Mouse (Mus musculus): ENCODE measurements around the gene Kcnc1.

Kcnc1 gene

DNA sequence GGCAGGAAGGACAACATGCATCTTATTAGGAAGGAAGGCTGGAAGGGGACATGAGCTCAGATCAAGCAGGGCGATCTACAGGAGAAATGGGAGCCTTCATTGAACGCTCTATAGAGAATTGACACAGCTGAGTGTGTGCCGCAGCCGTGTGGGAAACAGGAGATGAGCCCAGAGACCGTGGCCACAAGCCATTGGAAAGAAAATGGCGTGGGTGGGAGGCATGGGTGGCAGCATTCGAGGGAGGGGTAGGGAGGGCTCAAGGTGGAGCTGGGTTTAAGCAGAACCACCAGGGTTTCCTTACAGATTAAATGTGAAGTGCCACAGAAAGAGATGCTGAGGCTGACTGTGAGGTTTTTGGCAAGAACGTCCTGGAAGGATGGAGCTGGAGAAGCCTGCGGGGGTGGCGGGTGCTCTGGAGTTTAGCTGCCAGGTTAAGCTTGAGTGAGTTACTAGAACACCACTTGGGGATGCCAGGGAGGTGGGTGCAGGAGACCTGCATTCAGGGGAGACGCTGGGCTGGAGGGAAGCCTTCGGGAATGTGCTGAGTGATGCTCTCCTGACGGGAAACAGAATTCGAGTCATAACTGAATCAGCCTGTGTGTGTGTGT, 19.6 kb downstream of the Kcnc1 start:
- in situ Hi-C loops (cut with MboI; ENCODE audit: unreplicated experiment in 2 of 2), result no loop called here

DNA sequence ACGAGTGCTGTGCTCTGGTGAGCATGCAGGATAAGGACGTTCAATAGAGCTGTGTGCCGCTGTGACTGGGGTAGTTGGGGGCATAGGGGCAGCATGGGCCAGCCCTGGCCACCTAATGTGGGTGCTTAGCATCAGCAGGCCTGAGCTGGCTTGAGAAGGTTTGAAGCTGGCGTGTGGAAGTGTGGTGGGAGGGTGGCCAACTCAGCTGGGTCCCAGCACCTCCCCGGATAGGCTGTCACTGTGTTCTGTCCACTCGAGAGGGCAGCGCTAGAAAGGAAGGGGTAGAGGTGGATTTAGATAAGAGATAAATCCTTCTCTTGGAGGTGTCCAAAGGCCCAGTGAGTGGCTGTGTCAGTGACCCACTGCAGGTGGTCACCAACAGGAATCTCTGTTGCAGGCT, 21.2 kb downstream of the Kcnc1 start:
- in situ Hi-C loops (cut with MboI; ENCODE audit: unreplicated experiment in 2 of 2), result no loop called here

GRCm38 (mm10) chr7:46418102-46418622, 21.9 kb downstream of the Kcnc1 start:
- in situ Hi-C loops (cut with MboI; ENCODE audit: unreplicated experiment in 2 of 2), result no loop called here

- in situ Hi-C loops (cut with MboI; ENCODE audit: unreplicated experiment in 2 of 2), result loop anchor here (5.0 to 10.0 kb wide), 4 partner anchors 39 to 183 kb away; no protein-coding TSS in a partner anchor
Observed at GRCm38 (mm10) chr7:46421535-46421934, 25.2 kb downstream of the Kcnc1 start.

DNA sequence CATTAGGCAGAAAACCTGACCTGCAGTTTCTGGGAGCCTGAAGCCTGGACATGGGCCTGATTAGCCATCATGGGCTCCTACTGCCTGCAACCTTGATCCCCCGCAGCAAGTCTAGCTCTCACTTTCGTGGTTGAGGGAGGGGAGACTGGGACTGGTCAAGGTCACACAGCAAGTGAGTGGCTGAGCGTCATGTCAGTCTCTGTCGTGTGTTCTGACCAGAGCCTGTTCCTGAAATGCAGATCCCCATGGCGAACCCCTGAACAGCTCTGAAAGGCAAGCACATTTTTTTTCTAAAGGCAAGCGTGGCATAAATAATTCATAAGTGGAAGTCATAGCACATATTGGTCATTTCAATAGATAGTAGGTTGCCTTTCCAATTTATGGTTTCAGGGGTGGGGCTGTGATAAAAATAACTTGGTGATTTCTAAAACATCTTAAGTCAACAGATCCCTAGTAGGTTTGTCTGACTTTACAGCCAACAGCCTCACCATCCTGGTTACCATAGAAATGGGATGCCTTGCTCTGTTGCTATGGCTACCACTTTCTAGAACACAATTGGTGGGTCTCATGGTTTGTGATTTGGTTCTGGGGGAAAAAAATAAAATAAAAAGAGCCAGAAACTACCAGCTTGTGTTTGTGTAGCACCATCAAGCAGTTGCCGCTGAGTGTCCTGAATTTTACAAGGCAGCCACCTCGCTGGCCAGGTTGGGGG, 25.9 kb downstream of the Kcnc1 start:
- in situ Hi-C loops (cut with MboI; ENCODE audit: unreplicated experiment in 2 of 2), result loop anchor here (5.0 to 10.0 kb wide), 4 partner anchors 40 to 183 kb away; no protein-coding TSS in a partner anchor

DNA sequence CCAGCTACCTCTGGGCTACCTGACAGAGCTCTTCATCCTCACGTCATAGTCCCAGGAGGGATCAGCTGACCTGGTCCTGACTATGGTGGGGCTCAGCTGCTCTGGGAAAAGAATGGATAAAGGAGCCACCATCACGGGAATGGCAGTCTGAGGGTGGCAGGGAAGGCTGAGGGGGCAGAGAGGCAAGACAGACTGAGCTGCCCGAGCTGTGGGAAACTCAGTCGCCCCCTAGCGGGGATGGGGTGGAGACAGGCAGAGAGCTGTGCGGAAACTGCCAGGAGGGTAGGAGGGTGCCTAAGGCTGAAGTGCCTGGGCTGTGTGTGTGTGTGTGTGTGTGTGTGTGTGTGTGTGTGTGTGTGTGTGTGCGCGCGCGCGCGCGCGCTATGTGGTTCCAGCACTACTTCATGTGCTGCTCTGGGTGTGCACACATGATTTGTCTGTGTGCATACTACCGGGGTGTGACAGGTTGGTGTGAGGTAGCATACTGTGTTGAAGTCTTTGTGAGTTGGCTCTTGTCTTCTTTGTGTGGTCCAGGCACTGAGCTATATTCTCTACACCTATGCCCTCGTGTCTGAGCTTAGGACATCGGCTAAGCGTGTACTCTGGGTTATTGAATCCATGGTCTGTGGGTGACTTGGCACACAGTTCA, 26.6 kb downstream of the Kcnc1 start:
- in situ Hi-C loops (cut with MboI; ENCODE audit: unreplicated experiment in 2 of 2), result loop anchor here (5.0 to 10.0 kb wide), 4 partner anchors 41 to 182 kb away; no protein-coding TSS in a partner anchor

GRCm38 (mm10) chr7:46423951-46424350, 27.7 kb downstream of the Kcnc1 start:
- in situ Hi-C loops (cut with MboI; ENCODE audit: unreplicated experiment in 2 of 2), result loop anchor here (5.0 to 10.0 kb wide), 4 partner anchors 42 to 181 kb away; no protein-coding TSS in a partner anchor

- in situ Hi-C loops (cut with MboI; ENCODE audit: unreplicated experiment in 2 of 2), result loop anchor here in 1 of 2 experiments (5.0 to 10.0 kb wide), 3 partner anchors 33 to 180 kb away; no protein-coding TSS in a partner anchor
Observed at GRCm38 (mm10) chr7:46425012-46425411, 28.7 kb downstream of the Kcnc1 start.

- in situ Hi-C loops (cut with MboI; ENCODE audit: unreplicated experiment in 2 of 2), result no loop called here
Observed at GRCm38 (mm10) chr7:46433874-46434273, 37.6 kb downstream of the Kcnc1 start.

GRCm38 (mm10) chr7:46435833-46436232, 39.5 kb downstream of the Kcnc1 start:
- in situ Hi-C loops (cut with MboI; ENCODE audit: unreplicated experiment in 2 of 2), result no loop called here

- in situ Hi-C loops (cut with MboI; ENCODE audit: unreplicated experiment in 2 of 2), result no loop called here
Observed at GRCm38 (mm10) chr7:46438537-46439141, 42.3 kb downstream of the Kcnc1 start.

GRCm38 (mm10) chr7:46443163-46443562, 46.9 kb downstream of the Kcnc1 start:
- in situ Hi-C loops (cut with MboI; ENCODE audit: unreplicated experiment in 2 of 2), result no loop called here

DNA sequence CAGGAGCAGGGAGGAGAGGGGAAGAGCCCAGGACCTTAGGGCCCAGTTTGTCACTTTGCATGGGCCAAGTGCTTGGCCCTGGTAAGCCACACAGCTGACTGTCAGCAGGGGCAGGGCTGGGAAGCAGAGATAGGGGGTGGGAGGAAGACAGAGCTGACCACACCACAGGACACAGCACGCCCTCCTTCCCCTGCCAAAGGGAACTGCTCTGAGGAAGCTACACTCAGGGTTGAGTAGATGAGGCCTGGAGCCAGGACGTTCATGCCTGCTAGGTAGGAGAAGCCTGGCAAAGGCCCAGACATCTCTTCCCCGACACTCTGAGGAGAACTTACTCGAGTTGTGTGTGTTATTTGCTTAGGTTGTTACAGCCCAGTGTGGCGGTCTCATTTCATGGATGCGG, 49.6 kb downstream of the Kcnc1 start:
- in situ Hi-C loops (cut with MboI; ENCODE audit: unreplicated experiment in 2 of 2), result no loop called here

- in situ Hi-C loops (cut with MboI; ENCODE audit: unreplicated experiment in 2 of 2), result no loop called here
Observed at GRCm38 (mm10) chr7:46447473-46448165, 51.3 kb downstream of the Kcnc1 start.

DNA sequence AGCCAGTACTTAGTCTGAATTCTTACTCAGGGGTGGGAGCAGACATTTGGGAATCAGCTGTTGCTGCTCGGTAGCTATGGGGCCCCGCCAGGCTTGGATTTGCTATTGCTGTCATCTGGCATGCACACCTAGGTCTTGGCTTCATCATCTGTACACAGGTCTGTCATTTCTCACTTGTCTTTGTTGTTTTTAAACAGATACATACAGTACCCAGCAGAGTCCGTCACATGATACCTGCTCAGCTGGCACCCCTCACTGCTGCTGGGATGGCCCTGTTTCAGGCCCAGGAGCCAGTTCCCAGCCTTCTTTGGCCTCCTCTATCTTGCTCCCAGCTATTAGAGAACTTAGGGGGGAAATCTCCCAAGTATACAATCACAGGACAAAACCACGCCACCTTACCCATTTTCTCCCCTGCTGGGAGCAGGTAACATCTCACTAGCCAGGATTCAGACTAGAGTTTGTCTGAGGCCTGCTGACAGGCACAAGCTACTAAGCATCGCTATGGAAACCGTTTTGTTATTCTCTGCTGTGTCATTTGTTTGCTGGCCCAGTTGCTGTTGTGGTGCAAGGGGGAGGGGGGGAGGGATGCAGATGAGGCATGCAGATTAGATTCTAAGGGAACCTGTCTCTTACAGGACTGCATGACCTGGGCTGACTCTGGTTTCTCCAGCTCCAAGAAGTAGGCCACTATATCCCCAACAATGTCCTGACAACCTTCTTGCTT, 52.8 kb downstream of the Kcnc1 start:
- in situ Hi-C loops (cut with MboI; ENCODE audit: unreplicated experiment in 2 of 2), result no loop called here

GRCm38 (mm10) chr7:46453930-46454679, 57.8 kb downstream of the Kcnc1 start:
- in situ Hi-C loops (cut with MboI; ENCODE audit: unreplicated experiment in 2 of 2), result no loop called here

- in situ Hi-C loops (cut with MboI; ENCODE audit: unreplicated experiment in 2 of 2), result no loop called here
Observed at GRCm38 (mm10) chr7:46457889-46458288, 61.6 kb downstream of the Kcnc1 start.

DNA sequence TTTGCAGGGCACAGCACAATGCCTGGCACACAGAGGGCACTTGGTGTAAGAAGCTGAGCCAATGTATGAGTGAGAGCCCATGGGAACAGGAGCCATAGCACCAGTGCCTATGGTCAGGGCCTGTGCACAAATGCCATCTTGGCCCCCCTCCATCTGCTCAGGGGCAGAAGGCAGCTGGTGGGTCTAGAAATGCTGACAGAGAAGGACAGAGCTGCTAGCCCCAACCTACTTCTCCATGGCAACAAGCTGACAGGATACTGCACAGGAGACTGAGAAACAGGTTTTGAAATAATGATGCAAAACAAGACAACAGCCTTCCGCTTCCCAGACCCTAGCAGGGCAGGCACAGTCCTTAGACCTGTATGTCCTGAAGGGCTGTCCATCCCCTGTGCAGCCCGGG, 62.9 kb downstream of the Kcnc1 start:
- in situ Hi-C loops (cut with MboI; ENCODE audit: unreplicated experiment in 2 of 2), result no loop called here

Data from v-Abl transformed pro-B cells (cell line).